Mouse (Mus musculus): ENCODE data around the gene Lhx4. TPM values are rescaled to one million over a fixed set of nuclear protein-coding genes. Genes with fewer than 3 reads are reported as not detected.

Lhx4 gene
- polyA plus RNA-seq (2015; fragmentation: Nextera tagmentation; extraction: Ambion mirVana), result not detected in 2 replicates

DNA sequence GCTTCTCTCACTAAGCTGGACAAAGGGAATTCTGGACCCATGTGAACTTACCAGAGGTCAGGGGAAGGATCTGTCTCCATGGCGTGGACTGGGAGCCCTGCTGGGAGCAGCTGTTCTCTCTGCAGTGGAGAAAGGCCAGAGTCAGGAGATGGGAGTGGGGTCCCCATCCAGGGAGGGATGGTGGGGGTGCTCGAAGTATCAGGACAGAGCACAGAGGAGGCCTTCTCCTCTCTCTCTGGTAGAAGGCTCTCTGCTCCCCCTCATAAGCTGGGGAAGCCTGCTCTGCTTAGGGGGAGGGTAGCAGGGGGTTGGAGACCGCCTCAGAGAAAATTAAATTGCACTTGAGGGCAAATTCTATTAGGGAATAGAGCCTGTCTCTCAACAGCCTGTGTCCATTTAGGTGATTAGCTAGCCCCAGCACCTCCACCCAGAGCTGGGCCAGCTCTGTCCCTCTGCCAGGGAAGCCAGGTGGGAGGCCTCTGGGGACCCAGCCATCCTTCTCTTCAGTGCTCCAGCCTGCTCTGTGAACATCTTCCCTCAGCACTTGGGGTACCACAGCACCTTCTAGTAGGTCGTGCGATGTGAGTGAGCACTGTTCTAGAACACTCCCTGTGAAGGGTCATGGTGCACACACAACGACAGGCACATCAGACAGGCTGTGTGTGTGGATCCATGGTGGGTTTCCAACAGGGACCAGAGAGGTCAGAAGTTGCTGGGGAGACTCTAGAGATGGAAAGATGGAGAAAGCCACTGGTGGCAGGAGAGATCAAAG, at the start of gene Lhx4:
TSS of gene Lhx4 (minus strand) at position 201 of the 772 bp plus-strand sequence.
- Histone ChIP-seq H3K4me3 (replicated peaks; ENCODE audit: low read depth, low read length) (no peak within 1 kb of the TSS), H3K4me1 (replicated peaks; ENCODE audit: insufficient read depth, low read length) (no peaks in the 10 kb centered on the region), H3K27ac (no peak within 1 kb of the TSS), H3K27me3 (ENCODE audit: insufficient read depth, low read length) (peaks cover 41% of the 10 kb centered on the region), H3K4me2 (ENCODE audit: low read length) (no peak within 1 kb of the TSS), H3K36me3 (ENCODE audit: insufficient read depth, low read length) (no peaks in the 10 kb centered on the region), H3K9ac (ENCODE audit: low read depth, low read length) (no peak within 1 kb of the TSS), H3K9me3 (replicated peaks; ENCODE audit: low read length) (no peaks in the 10 kb centered on the region)
- ATAC-seq (replicated peaks; ENCODE audit: low FRiP score, low read depth) (no peak), DNase-seq (ENCODE audit: low spot score) (no peak)
- no peak for TF ChIP-seq CTCF (IDR thresholded peaks at IDR 0.05; ENCODE audit: low read depth)
- WGBS, result 63% methylated on average over 6 of the region's 6 CpGs

DNA sequence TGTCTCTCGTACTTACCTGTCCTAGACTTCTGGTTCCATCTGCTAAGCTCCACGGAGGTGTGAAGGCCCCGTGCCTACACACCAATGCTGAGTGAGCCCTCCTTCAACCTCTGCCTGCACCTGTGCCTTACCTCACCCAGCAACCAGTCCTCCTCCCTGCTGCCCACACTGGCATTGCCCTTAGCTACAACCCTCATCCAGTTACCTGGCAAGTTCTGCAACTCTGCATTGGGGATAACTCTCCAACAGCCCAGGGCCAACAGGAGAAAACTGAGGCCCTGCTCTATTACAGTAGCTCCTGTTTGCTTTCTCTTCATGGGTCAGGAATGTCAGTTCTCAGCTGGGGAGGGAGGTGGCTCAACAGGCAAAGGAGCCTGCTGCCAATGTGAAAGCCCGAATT, 46.5 kb upstream of the Lhx4 start:
- H3K27me3 ChIP-seq (ENCODE audit: insufficient read depth, low read length), result no peaks in the 10 kb centered on the region
- no peak overlapping the region for H3K9ac ChIP-seq (ENCODE audit: low read depth, low read length)
- ATAC-seq (replicated peaks; ENCODE audit: low FRiP score, low read depth) (no peak), DNase-seq (ENCODE audit: low spot score) (no peak)
- H3K4me3 ChIP-seq (replicated peaks; ENCODE audit: low read depth, low read length), result no peak overlapping the region
- H3K27ac ChIP-seq, result no peak overlapping the region
- H3K9me3 ChIP-seq (replicated peaks; ENCODE audit: low read length), result no peaks in the 10 kb centered on the region
- no peaks in the 10 kb centered on the region for H3K4me1 ChIP-seq (replicated peaks; ENCODE audit: insufficient read depth, low read length)
- WGBS, result 91% methylated on average over 4 of the region's 4 CpGs
- H3K36me3 ChIP-seq (ENCODE audit: insufficient read depth, low read length), result peaks cover 22% of the 10 kb centered on the region; the same call in 1 of the 2 replicates
- no peak for TF ChIP-seq CTCF (IDR thresholded peaks at IDR 0.05; ENCODE audit: low read depth)
- no peak overlapping the region for H3K4me2 ChIP-seq (ENCODE audit: low read length)

DNA sequence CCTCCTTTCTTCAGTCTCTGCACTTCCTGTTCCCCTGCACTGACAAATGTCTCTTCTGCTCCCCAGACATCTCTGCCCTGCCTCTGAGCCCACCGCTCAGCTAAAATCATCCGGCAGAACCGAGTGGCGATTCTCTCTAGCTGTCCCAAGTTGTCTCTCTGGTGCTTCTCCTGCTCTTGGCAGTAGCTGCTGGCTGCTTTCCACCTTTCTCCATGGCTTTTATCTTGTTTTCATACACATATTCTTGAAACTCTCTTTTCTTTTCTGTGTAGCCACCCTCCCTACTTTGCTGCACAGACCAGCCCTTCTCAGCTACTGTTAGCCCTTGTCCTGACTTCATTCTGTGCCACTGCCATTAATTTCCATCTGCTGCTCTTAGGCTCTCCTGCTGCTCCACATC, 45.9 kb upstream of the Lhx4 start:
- H3K4me3 ChIP-seq (replicated peaks; ENCODE audit: low read depth, low read length), result no peak overlapping the region
- H3K4me2 ChIP-seq (ENCODE audit: low read length), result no peak overlapping the region
- 73% methylated on average over 4 of the region's 4 CpGs for WGBS
- no peaks in the 10 kb centered on the region for H3K9me3 ChIP-seq (replicated peaks; ENCODE audit: low read length)
- DNase-seq (ENCODE audit: low spot score) (no peak), ATAC-seq (replicated peaks; ENCODE audit: low FRiP score, low read depth) (no peak)
- no peaks in the 10 kb centered on the region for H3K4me1 ChIP-seq (replicated peaks; ENCODE audit: insufficient read depth, low read length)
- no peak overlapping the region for H3K27ac ChIP-seq
- TF ChIP-seq CTCF (IDR thresholded peaks at IDR 0.05; ENCODE audit: low read depth), result no peak
- peaks cover 26% of the 10 kb centered on the region; the same call in 1 of the 2 replicates for H3K36me3 ChIP-seq (ENCODE audit: insufficient read depth, low read length)
- no peaks in the 10 kb centered on the region for H3K27me3 ChIP-seq (ENCODE audit: insufficient read depth, low read length)
- no peak overlapping the region for H3K9ac ChIP-seq (ENCODE audit: low read depth, low read length)

DNA sequence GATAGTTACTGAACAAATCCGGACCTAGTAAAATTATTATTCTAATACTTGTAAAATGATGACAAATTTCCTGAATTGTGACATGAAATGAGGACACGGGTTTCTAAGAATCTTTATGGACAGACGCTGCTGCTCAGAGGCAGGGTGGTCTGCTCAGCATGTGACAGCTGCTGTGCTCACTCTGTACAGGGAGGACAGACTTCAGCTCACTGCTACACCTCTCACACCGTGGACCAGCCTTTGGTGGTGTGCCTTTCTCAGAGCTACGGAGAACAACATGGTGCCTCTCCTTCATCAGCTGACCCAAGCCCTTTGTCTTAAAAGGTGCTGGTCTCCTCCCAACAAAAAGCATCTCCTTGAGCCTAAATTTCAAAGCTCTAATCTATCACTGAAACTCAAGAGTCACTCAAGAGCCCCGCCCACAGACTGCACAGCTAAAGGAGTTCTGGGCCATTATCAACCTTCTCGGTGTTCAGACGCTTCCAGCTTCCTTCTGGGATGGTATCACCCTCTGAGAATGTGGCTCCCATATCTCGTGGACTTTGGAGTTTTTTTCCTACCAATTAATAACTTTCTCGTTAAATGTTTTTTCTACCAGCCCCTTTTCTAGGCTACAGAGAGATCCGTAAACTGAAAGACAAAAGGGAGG, 45.4 kb upstream of the Lhx4 start:
- Histone ChIP-seq H3K4me2 (ENCODE audit: low read length) (no peak overlapping the region), H3K9ac (ENCODE audit: low read depth, low read length) (no peak overlapping the region), H3K4me1 (replicated peaks; ENCODE audit: insufficient read depth, low read length) (no peaks in the 10 kb centered on the region), H3K9me3 (replicated peaks; ENCODE audit: low read length) (no peaks in the 10 kb centered on the region), H3K27ac (no peak overlapping the region), H3K36me3 (ENCODE audit: insufficient read depth, low read length) (peaks cover 26% of the 10 kb centered on the region; the same call in 1 of the 2 replicates), H3K4me3 (replicated peaks; ENCODE audit: low read depth, low read length) (no peak overlapping the region), H3K27me3 (ENCODE audit: insufficient read depth, low read length) (no peaks in the 10 kb centered on the region)
- ATAC-seq (replicated peaks; ENCODE audit: low FRiP score, low read depth) (no peak), DNase-seq (ENCODE audit: low spot score) (no peak)
- no peak for TF ChIP-seq CTCF (IDR thresholded peaks at IDR 0.05; ENCODE audit: low read depth)
- 77% methylated on average over 11 of the region's 11 CpGs for WGBS

DNA sequence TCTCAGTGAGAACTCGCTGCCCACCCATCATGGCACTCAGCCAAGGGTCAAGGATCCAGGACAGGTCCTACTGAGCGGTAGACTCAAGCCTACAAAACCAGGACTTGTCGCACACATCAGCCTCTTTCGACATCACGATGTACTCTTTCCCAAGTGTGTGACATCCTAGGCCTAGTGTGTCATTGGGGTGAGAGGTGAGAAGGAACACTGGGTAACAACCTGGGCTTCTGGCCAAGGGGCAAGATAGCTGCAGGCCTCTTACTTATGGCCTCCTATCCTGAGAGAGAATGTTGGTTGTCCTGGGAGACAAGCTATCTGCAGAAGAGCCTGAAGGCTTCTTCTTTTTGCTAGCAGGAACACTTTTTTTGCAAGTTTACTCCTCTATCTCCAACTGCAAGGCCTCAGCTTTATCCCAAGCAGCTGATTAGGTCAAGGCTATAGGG, 44.3 kb upstream of the Lhx4 start:
- H3K9ac ChIP-seq (ENCODE audit: low read depth, low read length), result no peak overlapping the region
- no peaks in the 10 kb centered on the region for H3K9me3 ChIP-seq (replicated peaks; ENCODE audit: low read length)
- no peaks in the 10 kb centered on the region for H3K27me3 ChIP-seq (ENCODE audit: insufficient read depth, low read length)
- no peaks in the 10 kb centered on the region for H3K4me1 ChIP-seq (replicated peaks; ENCODE audit: insufficient read depth, low read length)
- DNase-seq (ENCODE audit: low spot score), result no peak
- 99% methylated on average over 5 of the region's 5 CpGs for WGBS
- H3K4me2 ChIP-seq (ENCODE audit: low read length), result no peak overlapping the region
- no peak for TF ChIP-seq CTCF (IDR thresholded peaks at IDR 0.05; ENCODE audit: low read depth)
- no peak overlapping the region for H3K27ac ChIP-seq
- no peak overlapping the region for H3K4me3 ChIP-seq (replicated peaks; ENCODE audit: low read depth, low read length)
- H3K36me3 ChIP-seq (ENCODE audit: insufficient read depth, low read length), result 0 out of 2 replicates have a peak, but pooled peaks cover 26% of the 10 kb centered on the region
- no peak for ATAC-seq (replicated peaks; ENCODE audit: low FRiP score, low read depth)

DNA sequence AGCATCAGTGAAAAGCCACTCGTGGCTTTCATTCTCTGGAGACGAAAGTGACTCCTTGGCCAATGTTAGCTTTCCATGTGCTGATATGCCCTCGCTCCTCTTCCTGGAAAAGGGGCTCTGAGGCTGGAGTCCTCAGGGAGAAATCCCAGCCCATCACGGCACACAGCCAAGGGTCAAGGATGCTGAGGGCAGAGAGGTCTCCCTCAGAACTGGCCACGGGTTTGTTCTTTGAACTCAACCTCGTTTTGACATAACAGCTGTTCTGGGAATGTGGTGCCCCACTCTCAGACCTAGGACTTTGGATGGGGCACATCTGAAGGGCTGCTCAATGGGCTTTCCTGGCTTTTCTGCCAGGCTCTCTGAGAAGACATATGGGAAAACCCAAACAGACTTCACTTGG, 43.4 kb upstream of the Lhx4 start:
- Histone ChIP-seq H3K36me3 (ENCODE audit: insufficient read depth, low read length) (0 out of 2 replicates have a peak, but pooled peaks cover 33% of the 10 kb centered on the region), H3K27ac (no peak overlapping the region), H3K4me2 (ENCODE audit: low read length) (no peak overlapping the region), H3K27me3 (ENCODE audit: insufficient read depth, low read length) (no peaks in the 10 kb centered on the region), H3K9me3 (replicated peaks; ENCODE audit: low read length) (no peaks in the 10 kb centered on the region), H3K4me1 (replicated peaks; ENCODE audit: insufficient read depth, low read length) (no peaks in the 10 kb centered on the region), H3K9ac (ENCODE audit: low read depth, low read length) (no peak overlapping the region), H3K4me3 (replicated peaks; ENCODE audit: low read depth, low read length) (no peak overlapping the region)
- ATAC-seq (replicated peaks; ENCODE audit: low FRiP score, low read depth) (no peak), DNase-seq (ENCODE audit: low spot score) (no peak)
- WGBS, result 87% methylated on average over 6 of the region's 6 CpGs
- no peak for TF ChIP-seq CTCF (IDR thresholded peaks at IDR 0.05; ENCODE audit: low read depth)

Measured in kidney, postnatal 0 days (tissue).